Mouse (Mus musculus) embryonic facial prominence, embryonic 15.5 days (tissue): ENCODE results near the gene Gtsf1l. TPM values are rescaled to one million over a fixed set of nuclear protein-coding genes. Genes with fewer than 3 reads are reported as not detected.
"Not testable (repeated sequence)": the region's sequence is repeated elsewhere in the genome, so short reads cannot be mapped to it uniquely, and the experiment has no call there.

Experiments used
- ATAC-seq: fragments of 200-750 bp; cut with Nextera tagmentation; 2 replicates; pipeline ENCODE4 v1.8.0; 2017; ENCODE audit warnings: low read depth, moderate TSS enrichment; ENCODE audit not compliant: insufficient number of reproducible peaks, low FRiP score, low TSS enrichment
- H3K27ac ChIP-seq: fragments of 300-500 bp; sonication (generic); replicated peaks from 2 replicates; pipeline ENCODE4 v1.5.1; 2015; ENCODE audit warnings: mild to moderate bottlenecking, inconsistent platforms
- H3K27me3 ChIP-seq: fragments of 300-500 bp; sonication (generic); 2 replicates; pipeline ENCODE4 v1.6.1; 2015; ENCODE audit warnings: inconsistent platforms
- H3K36me3 ChIP-seq: fragments of 300-500 bp; sonication (generic); 2 replicates; pipeline ENCODE4 v1.6.1; 2015; ENCODE audit warnings: mild to moderate bottlenecking, inconsistent platforms
- H3K4me1 ChIP-seq: fragments of 300-500 bp; sonication (generic); 2 replicates; pipeline ENCODE4 v1.6.1; 2015; ENCODE audit warnings: inconsistent platforms
- H3K4me2 ChIP-seq: fragments of 300-500 bp; sonication (generic); replicated peaks from 2 replicates; pipeline ENCODE4 v1.6.1; 2015; ENCODE audit warnings: mild to moderate bottlenecking, inconsistent platforms
- H3K4me3 ChIP-seq: fragments of 300-500 bp; sonication (generic); replicated peaks from 2 replicates; pipeline ENCODE4 v1.5.1; 2015; ENCODE audit warnings: mild to moderate bottlenecking, inconsistent platforms
- H3K9ac ChIP-seq: fragments of 300-500 bp; sonication (generic); 2 replicates; pipeline ENCODE4 v1.6.1; 2015; ENCODE audit warnings: inconsistent platforms
- H3K9me3 ChIP-seq: fragments of 300-500 bp; sonication (generic); replicated peaks from 2 replicates; pipeline ENCODE4 v1.6.1; 2016; ENCODE audit warnings: inconsistent platforms
- WGBS: fragments of 180-500 bp; shearing (Covaris S2); methylation state at CpG from one replicate; pipeline ENCODE4 v1.1.7; 2015; 5-methylcytosine and 5-hydroxymethylcytosine counted together
- polyA plus RNA-seq: library from polyadenylated mRNA; unstranded; fragments of >200 nt; fragmentation: Nextera tagmentation; extraction: Ambion mirVana; gene quantifications from 2 replicates; pipeline ENCODE4 v1.2.1, GENCODE M21; 2015

Gtsf1l gene
- polyA plus RNA-seq, 1 experiment from 2014 or later = 0.48 TPM

- 80% methylated on average over 6 of the region's 6 CpGs for WGBS
- Histone ChIP-seq H3K4me2 (no peak overlapping the region), H3K9me3 (no peaks in the 10 kb centered on the region), H3K4me1 (no peaks in the 10 kb centered on the region), H3K27ac (no peak overlapping the region), H3K9ac (no peak overlapping the region), H3K27me3 (no peaks in the 10 kb centered on the region), H3K36me3 (peaks cover 7% of the 10 kb centered on the region), H3K4me3 (no peak overlapping the region)
- no peak for ATAC-seq
Observed at GRCm38 (mm10) chr2:163062119-163062508, 25.5 kb downstream of the Gtsf1l start.

- H3K9me3 ChIP-seq = no peaks in the 10 kb centered on the region
- WGBS = 80% methylated on average over 8 of the region's 8 CpGs
Observed at GRCm38 (mm10) chr2:163061203-163062118, 26.2 kb downstream of the Gtsf1l start.

GRCm38 (mm10) chr2:163060630-163061029 is 27.0 kb downstream of the Gtsf1l start:
- H3K36me3 ChIP-seq = peaks cover 7% of the 10 kb centered on the region
- H3K27ac ChIP-seq = no peak overlapping the region
- peaks cover 1% of the 10 kb centered on the region for H3K4me1 ChIP-seq
- ATAC-seq = no peak
- H3K27me3 ChIP-seq = no peaks in the 10 kb centered on the region
- no peak overlapping the region for H3K9ac ChIP-seq
- H3K9me3 ChIP-seq = no peaks in the 10 kb centered on the region
- WGBS = 80% methylated on average over 6 of the region's 6 CpGs
- no peak overlapping the region for H3K4me3 ChIP-seq
- H3K4me2 ChIP-seq = no peak overlapping the region

More at GRCm38 (mm10) chr2:163061203-163062118, 26.2 kb downstream of the Gtsf1l start:
- no peaks in the 10 kb centered on the region for H3K4me1 ChIP-seq
- no peak overlapping the region for H3K27ac ChIP-seq
- no peak overlapping the region for H3K9ac ChIP-seq
- no peak for ATAC-seq
- no peak overlapping the region for H3K4me3 ChIP-seq
- H3K36me3 ChIP-seq = peaks cover 7% of the 10 kb centered on the region
- no peak overlapping the region for H3K4me2 ChIP-seq
- H3K27me3 ChIP-seq = no peaks in the 10 kb centered on the region

GRCm38 (mm10) chr2:163058981-163059380 is 28.7 kb downstream of the Gtsf1l start:
- 92% methylated on average over 7 of the region's 7 CpGs for WGBS
- not testable (repeated sequence) for H3K4me3 ChIP-seq, H3K36me3 ChIP-seq, H3K27ac ChIP-seq, H3K9me3 ChIP-seq, H3K27me3 ChIP-seq, H3K4me2 ChIP-seq, ATAC-seq, H3K9ac ChIP-seq
- peaks cover 13% of the 10 kb centered on the region for H3K4me1 ChIP-seq

- Histone ChIP-seq H3K9me3 (no peaks in the 10 kb centered on the region), H3K36me3 (no peaks in the 10 kb centered on the region), H3K4me1 (peaks cover 18% of the 10 kb centered on the region), H3K4me3 (no peak overlapping the region), H3K27ac (no peak overlapping the region), H3K4me2 (no peak overlapping the region), H3K9ac (no peak overlapping the region), H3K27me3 (no peaks in the 10 kb centered on the region)
- 84% methylated on average over 9 of the region's 9 CpGs for WGBS
- no peak for ATAC-seq
Observed at GRCm38 (mm10) chr2:163056584-163056983, 31.1 kb downstream of the Gtsf1l start.

- H3K9me3 ChIP-seq = no peaks in the 10 kb centered on the region
- no peaks in the 10 kb centered on the region for H3K36me3 ChIP-seq
- H3K27ac ChIP-seq = no peak overlapping the region
- ATAC-seq = no peak
- H3K4me1 ChIP-seq = peaks cover 18% of the 10 kb centered on the region
- no peaks in the 10 kb centered on the region for H3K27me3 ChIP-seq
- H3K4me3 ChIP-seq = peak overlapping the region; percentile 73
- H3K4me2 ChIP-seq = peak overlapping the region; percentile 99
- 23% methylated on average over 5 of the region's 5 CpGs for WGBS
- H3K9ac ChIP-seq = no peak overlapping the region
Observed at GRCm38 (mm10) chr2:163055715-163056114, 31.9 kb downstream of the Gtsf1l start.

- Histone ChIP-seq H3K27ac (no peak overlapping the region), H3K9me3 (no peaks in the 10 kb centered on the region), H3K9ac (peak overlapping the region; percentile 37; the same call in 1 of the 2 replicates), H3K27me3 (no peaks in the 10 kb centered on the region), H3K4me1 (peaks cover 18% of the 10 kb centered on the region), H3K4me2 (peak overlapping the region; percentile 99), H3K36me3 (no peaks in the 10 kb centered on the region), H3K4me3 (peak overlapping the region; percentile 73)
- under 1% methylated on average over 38 of the region's 38 CpGs for WGBS
- no peak for ATAC-seq
Observed at GRCm38 (mm10) chr2:163054891-163055494, 32.7 kb downstream of the Gtsf1l start.

GRCm38 (mm10) chr2:163054335-163054840 is 33.3 kb downstream of the Gtsf1l start, which contains the start of gene Mybl2:
Mybl2 (plus strand) TSS chr2:163054687.
- WGBS = under 1% methylated on average over 48 of the region's 48 CpGs
- H3K27me3 ChIP-seq = no peaks in the 10 kb centered on the region
- no peaks in the 10 kb centered on the region for H3K36me3 ChIP-seq
- H3K4me2 ChIP-seq = peak within 1 kb of the TSS; percentile 99
- H3K9ac ChIP-seq = peak within 1 kb of the TSS; percentile 37; the same call in 1 of the 2 replicates
- H3K4me3 ChIP-seq = peak within 1 kb of the TSS; percentile 73
- peak; percentile 100 for ATAC-seq
- H3K27ac ChIP-seq = 0 out of 2 replicates have a peak within 1 kb of the TSS, but pooled peaks have one; percentile 8
- H3K9me3 ChIP-seq = no peaks in the 10 kb centered on the region
- peaks cover 18% of the 10 kb centered on the region for H3K4me1 ChIP-seq

GRCm38 (mm10) chr2:163052826-163053225 is 34.8 kb downstream of the Gtsf1l start:
- Histone ChIP-seq H3K4me3 (no peak overlapping the region), H3K4me2 (no peak overlapping the region), H3K27ac (no peak overlapping the region), H3K27me3 (no peaks in the 10 kb centered on the region), H3K4me1 (peaks cover 23% of the 10 kb centered on the region), H3K36me3 (no peaks in the 10 kb centered on the region), H3K9ac (no peak overlapping the region), H3K9me3 (no peaks in the 10 kb centered on the region)
- WGBS = 72% methylated on average over 4 of the region's 4 CpGs
- ATAC-seq = no peak

GRCm38 (mm10) chr2:163052101-163052500 is 35.6 kb downstream of the Gtsf1l start:
- no peak overlapping the region for H3K4me2 ChIP-seq
- no peak overlapping the region for H3K27ac ChIP-seq
- H3K4me1 ChIP-seq = peaks cover 23% of the 10 kb centered on the region
- no peaks in the 10 kb centered on the region for H3K27me3 ChIP-seq
- ATAC-seq = no peak
- no peak overlapping the region for H3K4me3 ChIP-seq
- H3K9ac ChIP-seq = no peak overlapping the region
- H3K9me3 ChIP-seq = no peaks in the 10 kb centered on the region
- H3K36me3 ChIP-seq = peaks cover 5% of the 10 kb centered on the region
- 26% methylated on average over 4 of the region's 4 CpGs for WGBS

- 76% methylated on average over 1 of the region's 1 CpGs for WGBS
- Histone ChIP-seq H3K4me2 (no peak overlapping the region), H3K9me3 (no peaks in the 10 kb centered on the region), H3K36me3 (peaks cover 9% of the 10 kb centered on the region), H3K4me3 (no peak overlapping the region), H3K9ac (no peak overlapping the region), H3K4me1 (peaks cover 23% of the 10 kb centered on the region), H3K27ac (no peak overlapping the region), H3K27me3 (no peaks in the 10 kb centered on the region)
- no peak for ATAC-seq
Observed at GRCm38 (mm10) chr2:163051691-163052090, 36.0 kb downstream of the Gtsf1l start.
